Mouse (Mus musculus) hindbrain, embryonic 14.5 days (tissue): ENCODE measurements around the gene Tmem88. TPM values are rescaled to one million over a fixed set of nuclear protein-coding genes. Genes with fewer than 3 reads are reported as not detected.

Source experiments
- ATAC-seq: fragments of 200-750 bp; cut with Nextera tagmentation; 2 replicates; pipeline ENCODE4 v1.8.0; 2017; ENCODE audit warnings: moderate number of reproducible peaks, mild to moderate bottlenecking, moderate TSS enrichment, moderate library complexity; ENCODE audit not compliant: low FRiP score
- DNase-seq: peaks from one replicate; pipeline ENCODE4 v3.0.0-alpha.2; 2015; ENCODE audit warnings: low spot score
- H3K27ac ChIP-seq: fragments of 300-500 bp; sonication (generic); 2 replicates; pipeline ENCODE4 v1.5.1; 2014; ENCODE audit warnings: mild to moderate bottlenecking, moderate library complexity
- H3K27me3 ChIP-seq: fragments of 300-500 bp; sonication (generic); 2 replicates; pipeline ENCODE4 v1.6.1; 2014; ENCODE audit warnings: mild to moderate bottlenecking, low read length, mixed read lengths; ENCODE audit not compliant: control insufficient read depth, insufficient read depth
- H3K36me3 ChIP-seq: fragments of 300-500 bp; sonication (generic); replicated peaks from 2 replicates; pipeline ENCODE4 v1.6.1; 2014; ENCODE audit not compliant: control insufficient read depth, insufficient read depth
- H3K4me1 ChIP-seq: fragments of 300-500 bp; sonication (generic); replicated peaks from 2 replicates; pipeline ENCODE4 v1.6.1; 2014; ENCODE audit warnings: antibody characterized with exemption, low read length, mixed read lengths; ENCODE audit not compliant: control insufficient read depth, insufficient read depth
- H3K4me2 ChIP-seq: fragments of 300-500 bp; sonication (generic); replicated peaks from 2 replicates; pipeline ENCODE4 v1.6.1; 2014; ENCODE audit warnings: mild to moderate bottlenecking, moderate library complexity
- H3K4me3 ChIP-seq: fragments of 300-500 bp; sonication (generic); replicated peaks from 2 replicates; pipeline ENCODE4 v1.5.1; 2014; ENCODE audit warnings: mild to moderate bottlenecking, low read length
- H3K9ac ChIP-seq: fragments of 300-500 bp; sonication (generic); 2 replicates; pipeline ENCODE4 v1.6.1; 2014
- H3K9me3 ChIP-seq: fragments of 300-500 bp; sonication (generic); 2 replicates; pipeline ENCODE4 v1.6.1; 2016; ENCODE audit warnings: low read length; ENCODE audit not compliant: control insufficient read depth
- WGBS: fragments of 180-500 bp; shearing (Covaris S2); extraction: QIAGEN DNeasy Blood & Tissue Kit; methylation state at CpG from one replicate; pipeline ENCODE4 v1.1.7; 2014; 5-methylcytosine and 5-hydroxymethylcytosine counted together
- polyA plus RNA-seq: library from polyadenylated mRNA; unstranded; fragments of >200 nt; fragmentation: Nextera tagmentation; extraction: Ambion mirVana; gene quantifications from 2 replicates; pipeline ENCODE4 v1.2.1, GENCODE M21; 2014

The Tmem88 gene
- 5.4 and 7.7 TPM in 2 replicates for polyA plus RNA-seq

DNA sequence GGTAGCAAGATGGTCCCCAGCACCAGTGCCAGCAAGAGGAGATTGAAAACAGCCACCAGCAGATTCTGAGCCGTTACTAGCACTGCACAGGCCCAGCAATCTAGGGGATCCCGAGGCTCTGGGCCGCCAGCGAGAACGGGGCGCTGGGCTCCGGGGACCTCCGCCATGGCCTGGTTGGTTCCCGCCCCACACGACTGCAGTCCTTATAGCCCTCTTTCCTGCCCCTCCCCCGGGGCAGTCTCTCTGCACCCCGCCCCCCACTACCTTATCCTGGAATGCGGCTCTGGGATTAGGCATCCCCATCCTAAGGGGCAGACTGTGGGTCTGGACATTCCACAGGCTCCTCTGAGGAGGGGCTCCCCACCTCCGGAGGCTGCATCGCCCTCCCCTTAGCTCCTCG, at the start of gene Tmem88:
Gene Tmem88, minus strand, starts transcription at position 176 of the 400 bp plus-strand sequence.
- 8% methylated on average over 16 of the region's 16 CpGs for WGBS
- H3K36me3 ChIP-seq, result peaks cover 62% of the 10 kb centered on the region
- H3K9ac ChIP-seq, result peak within 1 kb of the TSS; percentile 87; the same call in 1 of the 2 replicates
- H3K9me3 ChIP-seq, result no peaks in the 10 kb centered on the region
- peaks cover 15% of the 10 kb centered on the region for H3K4me1 ChIP-seq
- H3K27me3 ChIP-seq, result 0 out of 2 replicates have a peak, but pooled peaks cover 7% of the 10 kb centered on the region
- no peak for ATAC-seq
- H3K4me2 ChIP-seq, result peak within 1 kb of the TSS; percentile 93
- no peak within 1 kb of the TSS for H3K27ac ChIP-seq
- peak within 1 kb of the TSS; percentile 14 for H3K4me3 ChIP-seq
- DNase-seq, result no peak

DNA sequence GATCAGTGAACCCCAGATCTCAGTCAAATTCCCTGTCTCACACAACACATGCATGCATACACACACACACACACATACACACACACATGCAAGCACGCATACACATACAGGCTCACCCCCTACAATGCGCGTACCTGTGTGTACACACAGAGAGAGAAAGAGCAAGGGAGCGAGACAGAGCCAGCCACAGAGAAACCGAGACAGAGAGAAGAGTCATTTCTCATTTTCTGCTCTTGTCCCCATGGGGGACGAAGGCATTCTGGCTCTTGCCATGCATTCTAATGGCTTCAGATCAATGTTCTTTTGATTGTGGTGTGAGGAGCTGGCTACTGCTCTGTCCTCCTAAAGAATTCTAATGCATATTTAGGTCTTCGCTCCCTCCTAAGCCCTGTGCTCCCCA, 49.3 kb upstream of the Tmem88 start:
- DNase-seq (no peak), ATAC-seq (no peak)
- WGBS, result 62% methylated on average over 7 of the region's 7 CpGs
- Histone ChIP-seq H3K9me3 (no peaks in the 10 kb centered on the region), H3K27me3 (no peaks in the 10 kb centered on the region), H3K4me3 (no peak overlapping the region), H3K4me2 (no peak overlapping the region), H3K27ac (no peak overlapping the region), H3K9ac (no peak overlapping the region), H3K36me3 (no peaks in the 10 kb centered on the region), H3K4me1 (peaks cover 4% of the 10 kb centered on the region; the same call in 1 of the 2 replicates)

DNA sequence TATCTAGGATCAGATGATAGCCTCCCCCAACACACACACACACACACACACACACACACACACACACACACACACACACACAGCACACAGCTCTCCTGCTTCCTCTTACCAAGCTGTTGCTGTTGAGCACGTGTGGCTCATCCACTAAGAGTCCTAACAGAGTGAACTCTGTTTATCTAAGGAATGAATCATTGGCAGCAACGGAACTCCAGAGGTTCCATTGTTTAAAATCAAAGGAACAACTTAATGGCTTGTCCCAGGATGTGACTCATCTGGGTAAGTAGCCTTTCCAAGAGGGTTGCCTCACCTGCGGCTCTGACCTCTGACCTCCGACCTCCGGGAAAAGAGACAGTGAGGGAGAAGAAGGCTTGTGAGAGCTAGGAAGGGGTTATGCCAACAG, 45.3 kb upstream of the Tmem88 start:
- WGBS, result 58% methylated on average over 5 of the region's 5 CpGs
- Histone ChIP-seq H3K4me2 (no peak overlapping the region), H3K27me3 (no peaks in the 10 kb centered on the region), H3K4me1 (peaks cover 4% of the 10 kb centered on the region; the same call in 1 of the 2 replicates), H3K36me3 (no peaks in the 10 kb centered on the region), H3K27ac (no peak overlapping the region), H3K4me3 (no peak overlapping the region), H3K9ac (no peak overlapping the region), H3K9me3 (no peaks in the 10 kb centered on the region)
- no peak for DNase-seq
- no peak for ATAC-seq

DNA sequence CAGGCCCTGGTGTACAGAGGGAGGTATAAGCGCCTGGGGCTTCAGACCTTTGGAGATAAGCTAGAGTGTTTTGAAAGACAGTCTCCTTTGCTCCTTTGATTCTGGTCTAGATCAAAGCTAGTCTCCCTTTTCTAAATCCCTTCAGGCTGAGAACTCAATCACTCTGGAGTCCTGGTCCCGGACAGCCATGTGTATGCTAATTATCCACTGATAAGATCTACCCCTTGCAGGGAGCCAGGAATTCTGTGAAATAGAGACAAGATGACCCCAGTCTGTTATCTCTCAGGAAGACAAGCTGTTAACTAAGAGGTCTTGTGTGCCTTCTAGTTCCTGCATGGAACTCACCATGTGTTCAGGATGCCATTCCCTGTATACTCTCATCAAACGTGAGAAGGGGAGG, 39.3 kb upstream of the Tmem88 start:
- ATAC-seq, result no peak
- H3K36me3 ChIP-seq, result no peaks in the 10 kb centered on the region
- no peaks in the 10 kb centered on the region for H3K27me3 ChIP-seq
- 46% methylated on average over 3 of the region's 3 CpGs for WGBS
- no peaks in the 10 kb centered on the region for H3K4me1 ChIP-seq
- no peaks in the 10 kb centered on the region for H3K9me3 ChIP-seq
- H3K9ac ChIP-seq, result no peak overlapping the region
- no peak overlapping the region for H3K4me2 ChIP-seq
- H3K27ac ChIP-seq, result no peak overlapping the region
- DNase-seq, result no peak
- H3K4me3 ChIP-seq, result no peak overlapping the region

DNA sequence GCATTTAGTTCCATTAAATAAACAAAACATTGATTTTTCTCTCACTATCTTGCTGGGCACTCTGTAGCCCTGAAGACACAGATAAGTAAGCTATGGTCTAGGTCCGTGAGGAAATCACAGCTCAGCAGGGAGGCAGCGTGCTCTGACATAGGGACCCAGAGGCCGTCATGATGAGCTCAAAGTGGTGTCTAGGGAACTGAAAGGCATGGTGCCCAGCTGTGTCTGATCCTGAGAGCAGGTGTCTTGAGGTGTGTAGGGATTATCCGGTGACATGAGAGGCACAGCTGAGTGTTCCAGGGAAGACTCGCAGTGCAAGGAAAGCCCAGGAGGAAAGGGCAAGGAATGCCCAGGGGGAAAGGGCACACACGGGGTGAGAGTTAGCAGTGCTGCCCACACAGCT, 35.2 kb upstream of the Tmem88 start:
- 61% methylated on average over 6 of the region's 6 CpGs for WGBS

DNA sequence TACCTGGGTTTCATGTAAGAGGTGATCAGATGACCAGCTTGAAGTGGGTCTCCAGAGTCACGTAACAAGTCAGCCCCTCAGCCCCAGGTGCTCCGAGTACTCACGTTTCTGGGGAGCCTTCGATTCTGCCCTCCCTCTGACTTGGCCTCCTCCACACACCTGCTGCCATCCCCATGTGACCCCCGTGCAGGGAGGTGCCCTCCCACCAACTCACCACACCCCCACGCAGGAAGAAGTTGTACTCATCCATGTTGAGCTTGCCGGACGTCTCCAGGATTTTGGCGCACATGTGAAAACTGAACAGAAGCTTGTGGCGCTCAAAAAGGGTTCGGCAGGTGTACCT, 34.6 kb upstream of the Tmem88 start:
- no peak overlapping the region for H3K4me2 ChIP-seq
- H3K27ac ChIP-seq, result no peak overlapping the region
- no peaks in the 10 kb centered on the region for H3K36me3 ChIP-seq
- H3K9ac ChIP-seq, result no peak overlapping the region
- H3K9me3 ChIP-seq, result no peaks in the 10 kb centered on the region
- DNase-seq (no peak), ATAC-seq (no peak)
- no peaks in the 10 kb centered on the region for H3K27me3 ChIP-seq
- H3K4me1 ChIP-seq, result no peaks in the 10 kb centered on the region
- WGBS, result 70% methylated on average over 11 of the region's 11 CpGs
- H3K4me3 ChIP-seq, result no peak overlapping the region

More for the DNA sequence above, 35.2 kb upstream of the Tmem88 start:
- no peak overlapping the region for H3K9ac ChIP-seq
- DNase-seq, result no peak
- ATAC-seq, result no peak
- no peak overlapping the region for H3K4me3 ChIP-seq
- no peaks in the 10 kb centered on the region for H3K27me3 ChIP-seq
- no peak overlapping the region for H3K4me2 ChIP-seq
- no peaks in the 10 kb centered on the region for H3K4me1 ChIP-seq
- no peaks in the 10 kb centered on the region for H3K36me3 ChIP-seq
- H3K27ac ChIP-seq, result no peak overlapping the region
- H3K9me3 ChIP-seq, result no peaks in the 10 kb centered on the region

DNA sequence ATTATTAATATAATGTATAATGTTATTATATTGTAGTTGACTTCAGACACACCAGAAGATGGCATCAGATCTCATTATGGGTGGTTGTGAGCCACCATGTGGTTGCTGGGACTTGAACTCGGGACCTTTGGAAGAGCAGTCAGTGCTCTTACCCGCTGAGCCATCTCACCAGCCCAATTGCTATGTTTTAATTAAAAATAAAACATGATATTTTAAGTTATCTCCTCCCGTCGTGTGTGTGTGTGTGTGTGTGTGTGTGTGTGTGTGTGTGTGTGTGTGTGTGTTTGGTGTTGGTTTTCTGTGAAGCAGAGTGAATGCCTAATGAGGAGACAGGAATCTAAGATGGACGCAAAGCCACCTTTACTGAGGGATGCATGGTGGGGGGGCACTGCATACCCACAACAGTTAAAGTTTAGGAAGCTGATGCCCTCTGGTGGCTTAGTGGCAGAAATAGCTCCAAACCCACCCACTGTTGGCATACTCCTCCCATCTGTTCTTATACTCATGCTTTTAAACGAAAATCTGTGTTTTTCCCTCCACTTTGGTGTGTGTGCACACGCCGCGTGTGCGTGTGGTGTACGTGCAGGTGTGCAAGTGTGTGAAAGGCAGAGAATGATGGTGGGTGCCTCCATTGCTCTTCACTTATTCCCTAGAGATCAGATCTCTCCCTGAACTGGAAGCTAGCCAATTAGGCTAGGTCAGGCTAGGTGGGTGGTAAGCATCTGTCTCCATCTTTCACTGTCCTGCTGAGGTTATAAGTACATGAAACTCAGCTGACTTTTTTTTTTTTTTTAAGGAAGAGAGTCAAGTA, 34.0 kb upstream of the Tmem88 start:
- Histone ChIP-seq H3K27ac (no peak overlapping the region), H3K36me3 (no peaks in the 10 kb centered on the region), H3K4me3 (no peak overlapping the region), H3K9ac (no peak overlapping the region), H3K4me2 (no peak overlapping the region), H3K9me3 (no peaks in the 10 kb centered on the region), H3K4me1 (no peaks in the 10 kb centered on the region), H3K27me3 (no peaks in the 10 kb centered on the region)
- 32% methylated on average over 11 of the region's 11 CpGs for WGBS
- peak; percentile 65; the same call in 1 of the 2 replicates for ATAC-seq
- peak; percentile 86 for DNase-seq

DNA sequence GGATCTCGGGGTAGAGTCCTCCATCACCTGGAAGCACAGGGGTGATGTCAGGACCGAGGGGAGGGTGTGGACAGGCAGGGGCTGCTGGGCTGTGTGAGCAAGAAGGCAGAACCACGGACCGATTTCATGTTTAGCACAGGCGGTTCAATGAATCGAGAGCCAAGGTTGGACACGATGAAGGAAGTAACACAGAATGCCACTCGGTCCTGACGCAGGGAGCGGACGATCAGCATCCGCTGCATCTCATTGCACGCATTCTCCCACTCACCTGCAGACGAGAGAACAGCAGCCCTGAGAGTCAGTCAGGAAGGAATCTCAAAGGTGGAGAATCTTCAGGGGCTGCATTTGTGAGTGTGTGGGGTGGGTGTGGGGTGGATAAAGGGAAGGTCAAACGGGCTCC, 32.6 kb upstream of the Tmem88 start:
- Histone ChIP-seq H3K4me1 (no peaks in the 10 kb centered on the region), H3K9ac (no peak overlapping the region), H3K9me3 (no peaks in the 10 kb centered on the region), H3K36me3 (no peaks in the 10 kb centered on the region), H3K27ac (no peak overlapping the region), H3K4me3 (no peak overlapping the region), H3K4me2 (no peak overlapping the region), H3K27me3 (no peaks in the 10 kb centered on the region)
- DNase-seq (no peak), ATAC-seq (no peak)
- 85% methylated on average over 15 of the region's 15 CpGs for WGBS

DNA sequence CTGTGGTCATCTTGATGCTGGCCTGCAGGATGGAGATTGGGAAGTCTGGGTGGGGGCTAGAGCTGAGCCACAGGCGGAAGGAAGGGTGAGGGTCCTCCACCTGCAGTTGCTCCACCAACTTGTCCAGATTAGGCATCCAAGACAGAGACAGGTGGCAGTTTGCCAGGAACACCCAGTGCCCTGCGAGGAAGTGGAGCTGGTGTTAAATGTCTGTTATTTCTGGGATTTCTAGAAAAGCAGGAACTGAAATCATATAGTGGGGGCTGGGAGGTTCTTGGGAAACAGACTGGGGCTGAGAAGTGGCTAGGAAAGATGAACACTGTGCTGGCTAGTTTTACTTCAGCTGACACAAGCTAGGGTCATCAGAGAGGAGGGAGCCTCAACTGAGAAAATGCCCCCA, 31.3 kb upstream of the Tmem88 start:
- Histone ChIP-seq H3K27me3 (no peaks in the 10 kb centered on the region), H3K9me3 (no peaks in the 10 kb centered on the region), H3K36me3 (no peaks in the 10 kb centered on the region), H3K9ac (no peak overlapping the region), H3K4me1 (no peaks in the 10 kb centered on the region), H3K4me3 (no peak overlapping the region), H3K4me2 (no peak overlapping the region), H3K27ac (no peak overlapping the region)
- DNase-seq (no peak), ATAC-seq (no peak)
- 52% methylated on average over 2 of the region's 2 CpGs for WGBS
